Mouse (Mus musculus): Measurements from ENCODE around the gene 6030468B19Rik. TPM values are rescaled to one million over a fixed set of nuclear protein-coding genes. Genes with fewer than 3 reads are reported as not detected.

The 6030468B19Rik gene
- polyA plus RNA-seq, 1 experiment from 2014 or later: 1.7 TPM

Other genes with a start within 250 kb of the 6030468B19Rik start
- 7.6 and 8.2 TPM in 2 replicates for gene Tnrc6c, start 143.4 kb upstream of the 6030468B19Rik start, polyA plus RNA-seq (2016; fragmentation: Nextera tagmentation; extraction: Ambion mirVana)
- 4.0 and 4.1 TPM in 2 replicates for gene Tmc8, start 15.6 kb upstream of the 6030468B19Rik start, polyA plus RNA-seq (2016; fragmentation: Nextera tagmentation; extraction: Ambion mirVana)
- gene Tmc6, start 15.5 kb upstream of the 6030468B19Rik start, polyA plus RNA-seq (2016; fragmentation: Nextera tagmentation; extraction: Ambion mirVana): 23.8 and 26.5 TPM in 2 replicates
- 0.78 and 0.82 TPM in 2 replicates for gene Gm20708, start 12.0 kb downstream of the 6030468B19Rik start, polyA plus RNA-seq (2016; fragmentation: Nextera tagmentation; extraction: Ambion mirVana)
- 68.9 and 69.3 TPM in 2 replicates for gene Syngr2, start 12.0 kb downstream of the 6030468B19Rik start, polyA plus RNA-seq (2016; fragmentation: Nextera tagmentation; extraction: Ambion mirVana)
- gene Afmid, start 28.3 kb downstream of the 6030468B19Rik start, polyA plus RNA-seq (2016; fragmentation: Nextera tagmentation; extraction: Ambion mirVana): 10.5 and 13.5 TPM in 2 replicates
- 101 and 105 TPM in 2 replicates for gene Tk1, start 28.4 kb downstream of the 6030468B19Rik start, polyA plus RNA-seq (2016; fragmentation: Nextera tagmentation; extraction: Ambion mirVana)
- 250 and 252 TPM in 2 replicates for gene Birc5, start 51.6 kb downstream of the 6030468B19Rik start, polyA plus RNA-seq (2016; fragmentation: Nextera tagmentation; extraction: Ambion mirVana)
- not detected in 2 replicates for gene Tmem235, start 63.1 kb downstream of the 6030468B19Rik start, polyA plus RNA-seq (2016; fragmentation: Nextera tagmentation; extraction: Ambion mirVana)
- gene Tha1, start 75.8 kb downstream of the 6030468B19Rik start, polyA plus RNA-seq (2016; fragmentation: Nextera tagmentation; extraction: Ambion mirVana): 3.7 and 4.9 TPM in 2 replicates
- 7.1 and 8.0 TPM in 2 replicates for gene Socs3, start 172.4 kb downstream of the 6030468B19Rik start, polyA plus RNA-seq (2016; fragmentation: Nextera tagmentation; extraction: Ambion mirVana)
- gene Pgs1, start 188.6 kb downstream of the 6030468B19Rik start, polyA plus RNA-seq (2016; fragmentation: Nextera tagmentation; extraction: Ambion mirVana): 28.9 and 29.6 TPM in 2 replicates